Mouse (Mus musculus) olfactory bulb, adult 2 months (tissue): ENCODE data around the gene Zfp777.

Experiments
- CTCF ChIP-seq: fragments of 200-500 bp; IDR thresholded peaks from 2 replicates; pipeline ENCODE4 v1.5.1; 2012; ENCODE audit warnings: low read depth, mild to moderate bottlenecking, low read length, moderate library complexity; ENCODE audit not compliant: insufficient read depth
- POLR2A ChIP-seq: fragments of 200-500 bp; IDR thresholded peaks from 2 replicates; pipeline ENCODE4 v1.6.1; 2012; ENCODE audit warnings: mild to moderate bottlenecking, low read depth, low read length, moderate library complexity; ENCODE audit not compliant: insufficient read depth

GRCm38 (mm10) chr6:48049273-48050065, 758 bp upstream of the Zfp777 start:
- TF ChIP-seq CTCF (no peak), POLR2A (no peak)
